Mouse (Mus musculus) kidney, postnatal 4 days (tissue): ENCODE measurements around the gene Ntrk2.
A peak's percentile ranks its signal among the peaks of the same experiment; 100 is the strongest.

Experiments used
- DNase-seq, 2 experiments: peaks; one replicate each; pipeline ENCODE4 v3.0.0; 2021; ENCODE audit warnings: mixed read lengths in 2 of 2

Gene Ntrk2

DNA sequence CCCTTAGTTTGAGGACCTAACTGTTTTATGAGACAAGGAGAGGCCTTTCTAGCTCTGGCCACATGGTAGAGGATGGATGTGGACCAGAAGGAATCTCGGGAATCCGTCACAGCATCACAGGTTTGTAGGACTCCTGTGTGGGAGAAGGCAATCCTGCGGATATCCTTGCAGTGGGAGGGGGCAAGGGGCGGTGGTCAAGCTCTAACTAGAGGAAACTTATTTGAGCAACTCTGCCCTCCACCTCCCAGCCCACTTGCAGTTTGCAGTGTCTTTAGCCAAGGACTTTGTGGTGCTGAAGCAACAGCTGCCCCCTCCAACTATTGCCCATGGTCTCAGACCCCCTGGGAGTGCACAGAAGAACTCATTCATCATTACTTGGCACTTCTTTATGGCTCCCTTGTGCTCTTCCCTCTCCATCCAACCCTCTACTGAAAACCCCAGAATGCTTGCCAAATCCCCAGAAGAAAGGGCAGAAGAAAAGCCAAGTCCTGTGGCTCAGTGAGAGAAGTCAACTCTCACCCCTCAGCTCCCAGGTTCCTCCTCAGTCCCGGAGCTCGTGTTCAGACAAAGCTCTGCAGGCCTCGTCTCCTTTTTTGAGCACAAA, 336.9 kb downstream of the Ntrk2 start:
- DNase-seq: no peak

DNA sequence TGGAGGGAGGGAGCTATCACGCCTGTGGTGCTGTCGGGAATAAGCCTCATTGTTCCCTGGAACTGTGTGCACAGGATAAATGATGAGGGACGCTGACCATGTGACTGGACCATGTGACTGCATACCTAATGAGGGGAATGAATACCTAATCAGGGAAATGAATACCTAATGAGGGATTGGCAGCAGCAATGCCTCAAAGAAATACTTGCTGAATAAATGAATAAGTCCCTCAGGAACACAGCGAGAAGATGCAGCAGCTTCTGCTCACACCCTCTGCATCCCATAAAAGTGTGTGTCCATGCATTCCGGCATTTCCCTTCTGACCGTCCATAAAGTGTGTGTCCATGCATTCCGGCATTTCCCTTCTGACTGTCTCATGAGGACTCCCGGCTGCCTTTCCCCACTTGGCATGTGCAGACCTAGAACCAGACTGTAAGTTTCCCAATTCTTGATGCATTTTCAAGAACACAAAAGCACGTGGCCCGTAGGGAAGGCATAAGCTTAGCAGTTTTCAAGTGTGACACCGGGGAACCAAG, 338.0 kb downstream of the Ntrk2 start:
- peak; percentile 12 to 20 for DNase-seq

DNA sequence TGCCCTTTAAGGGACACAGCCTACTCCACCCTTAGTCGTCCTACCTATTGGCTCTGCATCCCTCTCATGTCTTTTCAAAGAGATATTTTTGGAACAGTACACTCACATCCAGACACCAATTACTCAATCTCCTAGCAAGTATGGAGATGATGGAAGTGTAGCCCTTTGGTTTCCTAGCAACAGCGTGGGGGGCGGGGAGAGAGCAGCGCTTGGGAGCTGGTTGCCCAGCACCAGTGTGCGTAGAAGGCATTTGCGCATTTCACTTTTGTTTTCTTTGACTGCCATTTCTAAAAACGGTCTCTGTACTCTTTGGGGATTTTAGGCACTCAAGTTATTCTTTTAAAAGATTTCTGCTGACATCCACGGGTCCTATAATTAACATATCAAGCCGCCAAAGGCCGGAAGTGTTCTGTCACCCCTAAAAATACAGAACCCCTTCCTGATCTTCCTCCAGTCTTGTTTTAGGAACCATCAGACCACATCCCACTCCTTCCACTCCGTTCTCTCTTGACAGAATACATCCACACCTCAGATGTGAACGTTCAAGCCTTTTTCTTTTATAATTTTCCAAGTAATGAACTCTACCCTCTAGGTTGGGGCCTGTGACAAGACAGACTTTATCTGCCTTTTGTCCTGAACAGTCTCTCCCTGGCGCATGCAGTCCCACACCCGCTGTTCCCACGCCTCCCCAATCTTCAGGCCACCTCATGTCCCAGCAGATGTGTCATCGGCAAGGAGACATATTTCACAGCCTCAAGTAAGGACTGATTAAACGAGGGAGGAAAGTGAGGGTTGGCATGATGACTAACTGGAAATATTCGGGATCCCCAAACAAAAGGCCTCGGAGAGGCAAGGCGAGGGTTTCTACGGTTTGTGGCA, 339.5 kb downstream of the Ntrk2 start:
- peak; percentile 61 to 72 for DNase-seq

DNA sequence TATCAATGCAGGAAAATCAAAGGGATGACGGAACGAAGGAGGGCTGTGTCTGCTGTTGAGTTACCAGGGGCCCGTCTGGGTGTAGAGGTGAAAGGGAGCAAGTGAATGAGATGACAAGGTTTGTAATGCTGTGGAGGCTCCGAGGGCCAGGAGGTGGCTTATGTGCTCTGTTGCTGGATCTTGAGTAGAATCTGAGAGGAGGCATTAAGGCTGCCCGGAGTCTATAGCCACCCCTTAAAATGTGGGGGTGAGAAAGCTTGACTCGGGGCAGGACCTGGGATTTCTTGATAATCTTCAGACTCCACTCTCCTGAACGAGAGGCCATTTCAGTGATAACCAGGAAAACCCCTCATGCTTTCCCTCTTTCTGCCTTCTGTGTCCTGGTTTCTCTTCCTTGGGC, 340.2 kb downstream of the Ntrk2 start:
- no peak for DNase-seq

DNA sequence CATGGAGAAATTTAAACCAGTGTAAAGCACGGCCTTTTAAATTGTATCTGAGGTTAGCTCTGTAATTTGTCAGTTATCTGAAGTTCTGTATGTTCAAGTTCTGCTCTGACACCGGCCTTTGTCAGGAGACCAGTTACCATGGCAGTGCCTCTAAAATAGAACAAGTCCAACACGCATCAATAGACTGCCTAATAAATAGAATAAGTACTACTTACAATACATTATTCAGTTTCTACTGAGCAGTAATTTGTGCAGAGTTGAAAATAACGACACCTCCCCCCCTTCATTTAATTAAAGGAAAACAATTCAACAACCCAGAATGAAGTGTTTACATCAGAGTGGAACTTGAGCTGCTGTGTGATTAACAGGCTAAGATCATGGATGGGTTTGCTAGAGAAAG, 341.6 kb downstream of the Ntrk2 start:
- no peak for DNase-seq

DNA sequence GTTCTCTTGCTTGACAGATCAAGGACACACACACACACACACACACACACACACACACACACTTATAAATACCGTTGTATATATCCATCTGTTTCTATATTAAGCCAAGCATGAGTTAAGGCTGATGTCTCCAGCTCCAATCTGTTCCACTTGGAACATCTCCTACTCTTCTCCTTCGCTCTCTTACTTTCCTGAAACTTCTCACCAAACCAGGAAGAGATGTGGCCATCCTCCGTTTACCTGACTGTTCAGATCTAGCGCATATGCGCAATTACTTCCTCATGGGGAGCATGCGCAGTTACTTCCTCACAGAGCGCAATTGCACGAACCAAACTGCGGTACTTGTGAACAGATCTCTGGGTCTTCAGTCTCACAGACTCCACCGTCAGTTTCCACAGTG, 342.4 kb downstream of the Ntrk2 start:
- no peak for DNase-seq

DNA sequence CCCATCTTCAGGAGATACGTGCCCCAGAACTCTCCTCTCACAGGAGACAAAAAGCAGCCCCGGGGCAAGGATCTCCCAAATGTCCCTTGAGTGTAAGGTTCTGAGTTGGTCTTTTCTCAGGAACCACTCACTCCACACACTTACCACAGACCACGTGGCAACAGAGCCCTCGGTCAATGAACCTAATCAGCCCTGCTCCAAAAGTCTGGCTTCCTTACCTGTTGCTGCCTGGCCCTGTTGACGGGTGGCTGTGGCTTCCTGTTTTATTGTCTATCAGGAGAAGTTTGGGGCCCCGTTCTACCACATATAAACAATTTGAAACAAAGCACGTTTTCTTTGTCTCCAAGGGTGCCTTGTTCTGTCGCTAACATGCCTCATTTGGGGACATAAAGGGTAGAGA, 357.6 kb downstream of the Ntrk2 start:
- DNase-seq: no peak

DNA sequence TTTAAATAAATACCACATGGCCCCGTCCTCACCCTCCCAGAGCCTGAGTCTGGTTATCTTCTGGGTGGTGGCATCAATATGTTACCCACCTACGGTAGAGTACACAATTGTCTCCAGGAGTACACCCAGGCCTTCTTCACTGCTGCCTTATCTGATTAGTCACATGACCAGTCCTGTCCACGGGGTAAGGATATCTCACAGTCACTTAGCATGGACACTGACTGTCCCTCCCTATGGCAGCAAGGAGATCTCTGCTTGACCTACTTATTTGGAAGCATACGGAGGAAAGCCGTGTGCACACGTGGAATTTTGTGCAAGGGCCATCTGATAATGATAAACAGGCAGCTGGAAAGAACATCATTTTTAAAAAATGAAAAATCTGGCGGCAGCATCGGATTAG, 367.5 kb downstream of the Ntrk2 start:
- no peak for DNase-seq

DNA sequence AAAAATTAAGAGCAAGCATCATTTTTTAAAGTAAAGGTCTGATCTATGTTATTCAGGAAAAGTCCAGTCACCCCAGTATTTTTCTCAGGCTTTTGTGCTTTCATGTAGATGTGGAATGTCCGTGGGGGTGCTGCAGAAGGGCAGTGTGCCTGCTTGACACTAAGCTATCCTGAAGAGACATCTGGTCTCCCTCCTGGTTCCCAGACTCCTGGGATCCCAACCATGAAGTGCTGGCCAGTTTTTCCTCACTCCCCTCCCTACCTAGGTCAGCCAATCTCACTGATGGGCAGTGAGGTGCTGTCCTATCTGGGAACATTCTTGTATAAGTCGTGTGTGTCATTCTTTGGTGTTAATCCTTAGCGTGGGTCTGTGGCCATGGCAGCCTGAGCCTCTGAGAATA, 369.7 kb downstream of the Ntrk2 start:
- no peak for DNase-seq

DNA sequence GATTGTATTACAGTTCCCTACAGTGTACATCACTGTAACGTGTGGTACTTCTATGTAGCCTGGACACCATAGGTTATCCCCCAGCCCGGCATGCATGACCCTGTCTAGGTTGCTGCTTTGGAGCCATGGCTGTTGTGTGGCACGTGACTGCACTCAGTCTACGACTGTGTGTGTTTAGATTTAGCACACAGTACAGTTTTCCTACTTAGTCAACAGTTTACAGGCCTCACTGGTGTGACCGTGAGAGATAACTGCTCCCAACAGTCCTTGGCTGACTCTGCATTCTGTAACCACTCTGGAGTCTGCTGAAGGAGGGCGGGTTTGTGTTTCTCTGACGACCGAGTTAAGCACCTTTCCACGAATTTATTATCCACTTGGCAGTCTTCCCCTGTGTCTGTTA, 370.1 kb downstream of the Ntrk2 start:
- DNase-seq: no peak

DNA sequence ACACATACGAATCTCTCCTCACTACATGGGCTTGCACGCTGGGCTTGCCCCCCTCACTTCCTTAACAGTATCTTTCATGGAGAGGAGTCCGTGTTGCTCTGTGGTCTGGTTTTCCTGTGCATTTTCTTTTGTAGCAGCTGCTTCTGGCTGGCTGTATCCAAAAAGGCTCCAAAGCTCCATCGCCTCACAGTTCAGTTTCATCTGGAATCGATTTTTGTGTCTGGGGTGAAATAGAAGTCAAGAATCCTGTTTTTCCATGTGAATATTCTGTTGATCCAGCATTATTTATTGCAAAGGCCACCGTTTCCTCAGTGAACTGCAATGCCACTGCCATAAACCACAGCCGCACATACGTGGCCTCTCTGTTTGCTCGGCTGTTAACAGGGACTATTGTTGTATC, 370.6 kb downstream of the Ntrk2 start:
- DNase-seq: peak; percentile 42 to 58

DNA sequence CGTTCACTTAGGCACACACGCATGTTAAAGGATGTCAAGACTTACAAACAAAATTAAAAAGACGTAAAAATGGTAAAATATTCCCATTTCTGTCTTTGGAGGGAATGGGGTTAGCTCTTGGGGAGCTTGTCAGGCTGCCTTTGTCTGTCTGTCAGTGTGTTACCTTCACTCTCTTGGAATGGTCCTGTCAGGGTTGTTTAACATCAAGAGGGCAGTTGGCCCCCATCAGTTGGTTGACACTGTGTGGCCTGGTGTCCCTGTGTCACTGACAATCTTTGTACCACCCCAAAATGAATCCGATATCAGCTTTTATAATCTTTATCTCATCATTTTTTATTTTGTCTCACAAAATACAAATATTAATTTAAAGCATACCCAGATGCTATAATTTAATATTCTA, 373.6 kb downstream of the Ntrk2 start:
- no peak for DNase-seq

DNA sequence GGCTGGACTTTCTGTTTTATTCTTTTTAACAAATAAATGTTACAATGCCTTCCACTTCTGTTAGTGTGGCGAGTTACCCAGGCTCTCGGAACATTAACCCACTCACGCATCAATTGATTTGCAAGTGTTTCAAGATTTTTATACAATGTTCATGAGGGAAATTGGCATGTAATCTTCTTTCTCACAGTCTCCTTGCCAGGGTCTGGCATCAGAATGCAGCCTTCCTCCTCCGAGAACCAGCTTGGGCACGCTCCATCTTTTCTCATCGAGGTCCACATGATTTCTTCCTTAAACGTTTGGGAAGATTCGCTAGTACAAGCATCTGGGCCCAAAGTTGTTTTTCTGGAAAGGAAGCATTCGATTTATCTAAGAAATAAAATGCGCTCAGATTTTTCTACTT, 374.4 kb downstream of the Ntrk2 start:
- no peak for DNase-seq

DNA sequence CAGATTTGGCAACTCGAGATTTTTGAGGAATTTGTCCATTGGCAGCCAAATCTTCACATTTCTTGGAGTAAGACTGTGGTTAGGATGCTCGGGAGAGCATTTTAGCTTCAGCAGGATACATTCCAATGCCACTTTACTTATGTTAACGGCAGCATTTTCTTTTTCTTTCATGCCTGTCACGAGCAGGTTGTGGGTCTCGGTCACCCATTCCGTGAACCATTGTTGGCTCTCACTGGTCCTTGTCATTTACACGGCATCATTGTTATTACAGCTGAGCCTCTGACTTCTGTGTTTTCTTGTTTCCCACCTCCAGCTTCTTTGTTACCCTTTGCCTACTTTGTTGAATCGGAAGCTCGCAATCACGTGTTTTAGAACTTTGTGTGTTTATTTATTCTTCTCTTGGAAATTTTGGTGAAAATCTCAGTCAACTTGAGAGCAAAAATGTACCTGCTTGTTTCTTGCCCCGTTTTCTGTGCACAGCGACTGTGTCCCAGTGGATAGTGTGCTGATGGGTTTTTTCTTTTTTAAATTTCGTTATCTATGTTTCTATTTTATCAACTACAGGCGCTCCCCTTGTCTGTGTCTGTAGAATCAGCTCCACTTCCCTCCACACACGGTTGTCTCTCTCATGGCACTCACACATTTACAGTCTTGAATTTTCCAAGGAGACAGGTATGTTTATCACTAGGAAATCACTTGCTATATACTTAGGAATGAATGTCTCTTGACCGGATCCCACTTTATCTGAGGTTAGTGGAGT, 375.0 kb downstream of the Ntrk2 start:
- no peak for DNase-seq

DNA sequence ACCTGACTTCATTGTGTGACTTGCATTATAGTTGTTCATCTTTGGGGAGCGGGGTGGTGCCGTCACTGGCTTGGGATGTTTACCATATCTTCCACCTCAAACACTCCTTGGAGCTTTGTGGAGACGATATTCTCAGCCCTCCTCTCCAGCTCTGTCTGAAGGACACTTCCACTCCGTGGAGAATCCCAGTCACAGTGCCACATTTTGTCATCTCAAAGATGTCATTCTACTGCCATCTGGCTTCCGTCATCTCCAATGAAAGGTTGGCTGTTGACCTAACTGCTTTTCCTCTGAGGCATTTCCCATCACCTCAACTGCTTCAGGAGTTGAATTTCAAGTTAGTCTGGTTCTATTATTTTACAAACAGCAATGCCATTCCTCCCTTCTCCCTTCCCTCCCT, 376.3 kb downstream of the Ntrk2 start:
- no peak for DNase-seq
